ENCODE assay signal across 8 mouse cellular contexts in genomic region chrX:94061246-94061645, GRCm38 (mm10).
DNase-seq lines count a peak whose midpoint lies in the region; ATAC-seq lines count a peak whose summit lies in the region.

No protein-coding gene starts in this region.

- H3K27me3 ChIP-seq in kidney, embryonic 14.5 days (ENCODE audit: control insufficient read depth, insufficient read depth, low read length) = no peaks in the 10 kb centered on the region; the same call in 1 of the 2 replicates
- peaks cover 84% of the 10 kb centered on the region for H3K27me3 ChIP-seq in midbrain, embryonic 10.5 days (ENCODE audit: low read depth, poor library complexity, severe bottlenecking)

- DNase-seq in kidney, postnatal 14 days = peak; percentile 3
- DNase-seq in adipocyte (ENCODE audit: low spot score) = peak; percentile 41
- DNase-seq in gastrocnemius, adult 8-10 months (ENCODE audit: low spot score in 2 of 2) = peak; percentile 5 to 19
- DNase-seq in left cerebral cortex, adult 9 months (ENCODE audit: low spot score in 2 of 2) = peak; percentile 18 to 39
- peak; percentile 23 for DNase-seq in testis, postnatal 14 days (ENCODE audit: low spot score)
- DNase-seq in cerebellum, postnatal 36 days = no peak
- DNase-seq in midbrain, embryonic 10.5 days (ENCODE audit: low spot score) = no peak

- WGBS in kidney, embryonic 14.5 days = 67% methylated on average over 6 of the region's 6 CpGs
- WGBS in midbrain, embryonic 10.5 days = 59% methylated on average over 6 of the region's 6 CpGs

- no peak overlapping the region for H3K27ac ChIP-seq in kidney, embryonic 14.5 days (ENCODE audit: low read depth, low read length)
- no peak overlapping the region for H3K27ac ChIP-seq in midbrain, embryonic 10.5 days (replicated peaks)

- H3K4me3 ChIP-seq in kidney, embryonic 14.5 days (ENCODE audit: low read length) = no peak overlapping the region
- no peak overlapping the region for H3K4me3 ChIP-seq in midbrain, embryonic 10.5 days

- H3K9ac ChIP-seq in kidney, embryonic 14.5 days (ENCODE audit: low read depth, low read length) = no peak overlapping the region

- H3K9me3 ChIP-seq in kidney, embryonic 14.5 days (ENCODE audit: control insufficient read depth, low read length) = no peaks in the 10 kb centered on the region
- no peaks in the 10 kb centered on the region for H3K9me3 ChIP-seq in midbrain, embryonic 10.5 days (replicated peaks)

- no peak overlapping the region for H3K4me2 ChIP-seq in kidney, embryonic 14.5 days (replicated peaks; ENCODE audit: low read depth, low read length)

- no peak for ATAC-seq in kidney, embryonic 14.5 days (ENCODE audit: low FRiP score, low TSS enrichment)

- H3K4me1 ChIP-seq in kidney, embryonic 14.5 days (ENCODE audit: control insufficient read depth, insufficient read depth, low read length) = no peaks in the 10 kb centered on the region
- peaks cover 17% of the 10 kb centered on the region for H3K4me1 ChIP-seq in midbrain, embryonic 10.5 days

- H3K36me3 ChIP-seq in kidney, embryonic 14.5 days (ENCODE audit: control insufficient read depth, insufficient read depth, low read length) = no peaks in the 10 kb centered on the region
- H3K36me3 ChIP-seq in midbrain, embryonic 10.5 days = no peaks in the 10 kb centered on the region

Comparison
In these comparisons a context has a peak if more than half of its experiments do, and no peak if none do; other contexts are left out.
1. DNase-seq: peak in kidney, postnatal 14 days (single experiment), adipocyte (single experiment), gastrocnemius, adult 8-10 months (2 of 2), left cerebral cortex, adult 9 months (2 of 2) and testis, postnatal 14 days (single experiment); none in cerebellum, postnatal 36 days (0 of 2) and midbrain, embryonic 10.5 days (single experiment).